Mouse (Mus musculus) layer of hippocampus, postnatal 36 days (tissue): ENCODE data around the gene Ell3. TPM values are rescaled to one million over a fixed set of nuclear protein-coding genes. Genes with fewer than 3 reads are reported as not detected.

Experiments
- DNase-seq, 2 experiments: peaks; one replicate each; pipeline ENCODE4 v3.0.0; 2022
- total RNA-seq, 2 experiments: library from RNA; stranded (reverse); gene quantifications; 2 replicates each; pipeline ENCODE4 v1.2.3; 2021

Gene Ell3
- total RNA-seq, 2 experiments from 2014 or later, result not detected

DNA sequence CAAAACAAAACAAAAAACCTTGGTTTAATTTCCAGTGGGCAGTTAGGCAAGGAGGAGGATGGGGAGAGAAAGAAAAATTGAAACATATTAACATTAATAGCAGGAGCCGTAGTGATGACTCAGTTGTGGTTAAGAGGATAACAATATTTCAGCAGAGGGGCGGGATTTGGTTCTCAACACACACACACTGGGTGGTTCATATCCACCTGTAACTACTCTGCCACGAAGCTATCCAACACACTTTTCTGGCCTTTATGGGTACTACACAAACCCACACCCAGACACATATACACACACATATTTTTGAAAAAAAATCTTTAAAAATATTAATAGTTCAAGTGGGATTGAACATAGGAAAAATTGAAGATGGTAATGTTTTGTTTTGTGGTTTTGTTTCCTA lies 2.9 kb upstream of the Ell3 start:
- no peak for DNase-seq

DNA sequence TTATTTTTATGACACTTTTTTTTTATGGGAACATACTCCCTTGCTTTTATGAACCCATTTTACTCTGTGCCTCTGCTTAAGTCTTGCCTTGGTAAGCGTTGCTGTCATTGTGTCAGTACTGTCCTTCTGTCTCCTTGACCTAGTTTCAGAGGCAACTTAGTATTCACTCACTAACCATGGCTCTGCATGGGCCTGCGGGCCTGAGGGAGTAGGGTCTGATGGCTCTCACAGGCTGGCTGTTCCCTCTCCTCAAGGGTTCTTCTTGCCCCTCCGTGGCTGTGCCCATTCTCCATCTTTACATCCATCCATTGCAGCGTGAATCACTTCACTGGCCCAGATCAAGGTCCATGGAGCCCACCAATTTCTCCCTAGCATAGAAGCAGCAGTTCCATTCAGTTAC lies 2.4 kb upstream of the Ell3 start:
- DNase-seq, result no peak

DNA sequence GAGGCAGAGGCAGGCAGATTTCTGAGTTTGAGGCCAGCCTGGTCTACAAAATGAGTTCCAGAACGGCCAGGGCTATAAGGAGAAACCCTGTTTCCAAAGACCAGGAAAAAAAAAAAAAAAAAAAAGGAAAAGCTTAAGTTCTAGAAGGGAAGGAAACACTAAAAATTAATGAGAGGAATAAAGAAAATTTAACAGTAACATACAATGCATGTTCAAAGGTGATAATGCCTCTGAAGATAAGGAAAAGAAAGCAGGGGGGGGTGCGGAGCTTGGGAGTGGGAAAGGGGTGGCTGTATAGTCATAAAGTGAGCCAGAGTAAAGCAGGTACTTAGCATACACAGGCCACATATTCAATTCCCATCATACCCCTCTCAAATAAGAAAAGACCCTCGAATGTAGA lies 1.0 kb upstream of the Ell3 start:
- no peak for DNase-seq

DNA sequence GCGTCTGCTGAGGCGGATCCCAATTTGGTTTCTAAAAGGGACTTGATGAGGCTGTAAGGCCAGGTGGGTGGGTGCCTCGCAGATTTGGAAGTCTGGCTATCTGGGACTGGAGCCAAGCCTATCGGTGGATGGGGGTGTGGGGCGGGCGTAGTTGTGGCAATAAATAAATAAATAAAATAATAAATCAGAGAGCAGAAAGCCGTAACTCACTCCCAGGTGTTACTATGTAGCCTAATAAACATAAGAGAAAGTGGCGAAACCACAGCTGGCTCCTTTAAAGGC lies 1.1 kb downstream of the Ell3 start:
- DNase-seq, result no peak

DNA sequence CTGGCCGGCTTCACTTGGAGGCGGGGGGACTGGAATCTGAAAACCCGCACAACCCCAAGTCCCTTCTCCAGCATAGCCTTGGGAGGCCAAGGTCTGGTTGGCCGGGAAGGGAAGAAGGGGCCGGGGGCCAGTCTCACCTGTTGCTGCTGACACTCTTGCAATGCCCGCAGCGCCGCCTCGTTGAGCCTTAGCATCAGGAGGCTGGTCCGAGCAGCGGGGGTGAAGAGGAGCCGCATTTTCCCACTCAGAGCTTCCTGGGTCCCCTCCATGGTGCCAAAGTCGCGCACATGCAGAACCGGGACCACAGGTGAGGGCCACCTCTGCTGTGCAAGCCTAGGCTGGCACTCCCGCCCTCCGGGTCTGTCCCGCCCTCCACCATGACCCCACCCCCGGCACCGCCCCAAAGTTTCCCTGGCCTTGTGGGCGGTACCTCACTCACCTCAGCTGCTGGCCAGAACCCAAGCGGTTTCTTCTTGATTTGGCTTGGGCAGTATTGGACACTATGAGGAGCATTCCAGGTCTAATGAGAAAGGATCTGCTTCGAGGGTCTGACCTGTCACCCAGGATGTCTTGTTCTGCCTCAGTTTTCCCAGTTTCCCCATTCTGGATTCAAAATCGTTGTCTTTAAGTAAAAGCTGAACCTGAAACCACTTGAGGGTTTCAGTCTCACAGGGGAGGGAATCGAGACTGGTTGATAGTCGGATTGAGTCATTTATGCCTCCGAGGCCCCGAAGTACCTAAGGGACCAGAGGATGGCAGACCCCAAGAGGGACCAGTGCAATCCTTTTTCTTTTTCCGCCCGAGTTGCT lies 1.6 kb downstream of the Ell3 start:
- DNase-seq, result no peak

DNA sequence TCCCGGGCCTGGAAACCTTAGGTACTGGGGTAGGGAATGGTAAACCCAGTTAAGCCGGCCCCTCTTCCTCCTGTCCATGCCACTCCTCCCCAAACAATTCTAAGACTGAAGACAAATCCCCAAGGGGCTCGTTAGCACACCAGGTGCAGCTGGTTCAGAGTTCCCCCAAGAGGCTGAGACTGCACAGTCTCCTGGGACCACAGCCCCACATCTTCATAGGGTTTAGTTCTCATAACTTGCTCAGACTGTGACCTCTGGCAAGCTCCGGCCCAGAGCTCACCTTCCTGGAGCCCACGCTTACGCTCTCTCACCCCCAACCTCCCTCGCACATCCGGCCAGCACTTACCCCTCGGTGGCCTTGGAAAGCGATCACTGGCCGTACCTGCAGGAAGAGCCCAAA lies 2.3 kb downstream of the Ell3 start:
- no peak for DNase-seq

DNA sequence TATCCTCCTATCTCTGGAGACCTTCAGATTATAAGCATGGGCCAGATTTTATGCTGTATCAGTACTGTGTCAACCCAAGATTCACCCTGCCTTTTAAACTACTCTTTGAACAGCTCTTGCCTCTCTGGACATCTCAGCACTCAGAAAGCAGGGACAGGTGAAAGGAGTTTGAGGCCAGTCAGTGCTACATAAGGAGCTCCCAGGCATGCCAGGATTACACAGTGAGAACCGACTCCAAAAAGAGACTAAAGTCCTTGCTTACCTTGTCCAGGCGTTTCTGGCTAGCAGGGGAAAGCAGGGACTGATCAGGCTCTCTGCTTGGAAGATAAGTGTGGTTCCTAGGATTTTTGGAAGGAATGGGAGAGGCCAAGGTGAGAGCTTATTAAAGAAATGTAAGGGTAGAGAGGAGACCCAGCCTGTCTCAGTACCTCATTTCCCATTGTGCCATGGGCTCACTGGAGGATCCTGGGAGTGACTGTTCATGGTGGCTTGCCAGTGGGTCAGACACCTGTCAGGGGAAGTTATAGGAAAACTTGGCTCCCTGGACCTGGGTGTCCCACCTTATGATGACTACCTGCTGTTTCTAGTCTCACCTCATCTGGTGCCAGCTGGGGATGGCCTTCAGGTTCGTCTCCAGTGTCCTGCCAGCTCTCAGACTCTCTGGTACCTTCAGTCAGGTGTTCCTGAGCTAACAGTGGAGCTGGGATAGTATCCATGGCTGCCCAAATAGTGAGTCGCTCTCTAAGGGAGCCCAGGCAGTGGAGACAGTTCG lies 3.1 kb downstream of the Ell3 start:
- no peak for DNase-seq

DNA sequence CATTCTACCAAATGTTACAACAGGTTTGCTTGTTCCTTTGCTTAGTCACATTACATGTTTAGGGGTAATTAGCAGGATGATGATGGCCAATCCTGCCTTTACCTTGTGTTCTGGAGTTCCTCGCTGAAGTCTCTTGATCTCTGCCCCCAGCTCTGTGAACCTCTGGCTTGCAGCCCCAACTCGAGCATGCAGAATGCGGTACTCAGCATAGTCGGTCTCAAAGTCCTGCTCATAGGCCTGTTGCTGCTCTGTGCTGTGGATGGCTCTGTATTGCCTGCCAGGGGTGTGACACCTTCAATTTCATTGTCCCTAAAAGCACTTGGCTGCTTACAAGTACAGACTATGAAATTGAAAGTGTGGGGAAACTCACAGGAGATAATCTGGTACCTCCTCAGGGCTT lies 4.3 kb downstream of the Ell3 start:
- DNase-seq, result no peak

GRCm38 (mm10) chr2:121434854-121435253 lies 9.2 kb downstream of the Ell3 start:
- no peak for DNase-seq

GRCm38 (mm10) chr2:121425890-121426289 lies 18.2 kb downstream of the Ell3 start:
- DNase-seq, result no peak

DNA sequence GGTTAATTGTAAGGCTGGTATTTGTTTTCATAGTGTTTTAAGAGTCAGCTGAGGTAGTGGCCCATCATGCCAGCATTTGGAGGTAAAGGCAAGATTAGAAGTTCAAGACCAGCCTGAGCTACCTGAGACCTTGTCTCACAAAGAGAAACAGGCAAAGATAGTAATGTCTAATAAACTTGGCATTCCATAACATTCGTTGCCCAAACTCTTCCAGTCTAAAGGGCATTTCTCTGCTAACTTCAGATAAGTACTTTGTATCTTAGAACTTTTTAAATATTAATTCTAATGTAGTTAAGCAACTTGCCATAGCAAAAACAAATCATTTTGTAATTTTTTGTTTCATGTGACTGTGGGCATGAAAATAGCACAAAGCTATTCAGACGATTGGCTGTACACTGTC lies 20.9 kb downstream of the Ell3 start:
- DNase-seq, result no peak

GRCm38 (mm10) chr2:121418476-121418875 lies 25.6 kb downstream of the Ell3 start:
- no peak for DNase-seq

- DNase-seq, result no peak
Measured at GRCm38 (mm10) chr2:121416356-121416755, 27.7 kb downstream of the Ell3 start.

DNA sequence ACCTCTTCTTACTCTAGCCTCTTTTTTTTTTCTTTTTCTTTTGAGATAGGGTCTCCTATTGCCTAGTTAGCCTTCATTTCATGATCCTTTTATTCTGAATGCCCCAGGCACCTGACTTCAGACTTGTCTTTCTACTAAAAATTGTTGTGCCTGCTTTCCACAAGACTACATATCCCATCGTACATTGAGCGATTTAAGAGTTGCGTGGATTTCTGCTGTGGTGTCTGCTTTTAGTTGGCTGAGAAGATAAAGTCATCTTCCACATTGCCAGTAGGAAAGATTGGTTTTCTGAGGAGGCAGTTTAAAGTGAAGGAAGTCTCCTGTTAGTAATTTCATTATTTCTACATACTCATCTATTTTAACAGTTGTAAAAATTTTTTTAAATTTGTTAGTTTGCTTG lies 28.5 kb downstream of the Ell3 start:
- no peak for DNase-seq

DNA sequence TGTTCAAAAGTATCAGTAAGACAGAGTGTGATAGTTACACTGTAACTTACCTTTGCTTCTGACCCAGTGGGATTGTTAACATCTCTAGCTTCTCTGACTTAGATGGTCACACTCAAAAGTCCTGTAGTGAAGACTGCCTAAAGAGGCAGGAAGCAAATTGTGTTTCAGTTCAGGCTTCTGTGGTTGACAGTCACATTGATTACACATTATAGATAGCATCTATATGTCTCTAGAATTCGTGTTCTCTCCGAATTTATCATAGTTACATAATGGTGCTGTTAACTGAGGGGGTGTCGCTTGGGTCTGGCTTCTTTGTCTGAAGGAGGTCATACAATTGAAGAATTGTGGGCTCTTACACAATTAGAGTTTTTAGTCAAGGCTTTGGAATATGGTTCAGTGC lies 29.0 kb downstream of the Ell3 start:
- no peak for DNase-seq

GRCm38 (mm10) chr2:121414139-121414685 lies 29.9 kb downstream of the Ell3 start:
- DNase-seq, result peak in 1 of 2 experiments; percentile 15

DNA sequence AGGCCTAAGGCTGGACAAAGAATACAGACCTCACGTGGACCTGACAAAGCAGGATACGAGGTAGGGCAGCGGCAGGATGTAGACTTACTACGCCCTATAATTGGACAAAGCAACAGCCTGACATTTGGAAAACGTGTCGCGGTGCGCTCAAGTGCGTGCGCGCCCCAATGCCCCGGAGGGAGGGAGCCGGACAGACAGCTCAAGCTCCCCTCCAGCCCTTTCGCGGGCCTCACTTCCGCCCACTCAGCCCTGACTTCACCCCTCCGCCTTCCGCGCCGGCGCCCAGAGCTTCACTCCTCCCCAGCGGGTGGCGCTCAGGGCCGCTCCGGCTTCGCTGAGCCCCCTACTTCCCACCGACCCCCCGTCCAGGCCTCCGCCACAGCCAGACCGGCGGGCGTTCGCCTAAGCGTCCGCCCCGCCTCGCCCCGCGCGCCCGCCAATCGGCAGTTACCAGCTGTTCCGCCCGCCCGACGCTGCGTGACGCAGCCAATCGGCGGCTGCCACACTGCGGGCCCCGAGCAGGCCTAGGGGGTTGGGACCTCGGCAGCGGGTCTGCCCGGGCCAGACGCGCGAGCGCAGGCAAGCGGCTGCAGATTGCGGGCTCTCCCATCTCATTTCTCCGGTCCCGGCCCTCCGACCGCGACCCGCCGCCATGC lies 30.6 kb downstream of the Ell3 start, which contains the start of the genes Pdia3 and Catsper2:
Gene Pdia3 (plus strand): TSS at position 389 of the 656 bp plus-strand sequence.
Gene Catsper2 (minus strand): TSS at position 406 of the 656 bp plus-strand sequence.
- peak; percentile 98 for DNase-seq

DNA sequence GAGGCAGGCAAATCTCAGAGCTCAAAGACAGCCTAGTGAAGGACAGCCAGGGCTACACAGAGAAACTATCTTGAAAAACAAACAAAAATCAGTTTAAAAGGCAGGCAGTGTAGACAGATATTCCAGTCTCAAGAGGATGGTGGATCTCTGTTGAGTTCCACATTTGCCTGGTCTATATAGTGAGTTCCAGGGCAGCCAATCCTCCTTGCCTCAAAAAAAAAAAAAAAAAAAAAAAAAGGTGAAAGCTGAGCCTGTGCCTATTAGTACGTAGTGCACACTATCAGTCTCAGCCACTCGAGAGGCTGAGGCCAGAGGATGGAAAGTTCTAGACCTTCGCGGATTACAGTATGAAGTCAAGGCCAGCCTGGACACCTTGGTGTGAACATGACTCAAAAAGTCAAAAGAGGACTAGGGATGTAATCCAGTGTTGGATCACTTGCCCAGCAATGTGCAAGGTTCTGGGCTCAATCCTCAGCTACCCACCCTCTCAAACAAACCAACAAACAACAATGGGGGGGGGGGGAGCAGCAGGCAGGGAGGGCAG lies 31.2 kb downstream of the Ell3 start:
- DNase-seq, result peak in 1 of 2 experiments; percentile 8

DNA sequence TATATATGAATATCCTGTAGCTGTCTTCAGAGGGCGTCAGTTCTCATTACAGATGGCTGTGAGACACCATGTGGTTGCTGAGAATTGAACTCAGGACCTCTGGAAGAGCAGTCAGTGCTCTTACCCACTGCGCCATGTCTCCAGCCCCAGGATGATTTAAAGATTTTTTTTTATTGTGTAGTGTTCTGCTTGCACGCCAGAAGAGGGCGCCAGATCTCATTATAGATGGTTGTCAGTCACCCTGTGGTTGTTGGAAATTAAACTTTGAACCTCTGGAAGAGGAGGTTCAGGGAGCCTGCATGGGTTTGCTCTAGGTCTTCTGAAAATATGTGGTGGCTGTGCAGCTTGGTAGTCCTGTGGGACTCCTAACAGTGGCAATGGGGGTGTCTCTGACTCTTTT lies 35.9 kb downstream of the Ell3 start:
- no peak for DNase-seq

- no peak for DNase-seq
Measured at GRCm38 (mm10) chr2:121403296-121403695, 40.8 kb downstream of the Ell3 start.

- DNase-seq, result peak; percentile 76 to 83
Measured at GRCm38 (mm10) chr2:121396624-121397023, 47.5 kb downstream of the Ell3 start.
